2 mouse cellular contexts compared by ENCODE assay signal in genomic region chr13:55525733-55526553, GRCm38 (mm10).
TF ChIP-seq lines count a peak whose summit lies in the region.

No protein-coding gene starts in this region.

TF ChIP-seq in CH12.LX, 34 proteins besides CTCF, POLR2A, EP300 and RAD21 (continued from another document):
- TF ChIP-seq GABPA (IDR thresholded peaks at IDR 0.05; ENCODE audit: insufficient replicate concordance, low read depth, low read length) = no peak
- TF ChIP-seq RCOR1 (conservative IDR thresholded peaks at IDR 0.05; ENCODE audit: low read depth, low read length) = no peak
- peak; percentile 62 for TF ChIP-seq ZNF384 (IDR thresholded peaks at IDR 0.05; ENCODE audit: low read depth, low read length)
- no peak for TF ChIP-seq MYC (IDR thresholded peaks at IDR 0.05; ENCODE audit: low read depth, low read length)
- no peak for TF ChIP-seq ELF1 (IDR thresholded peaks at IDR 0.05; ENCODE audit: low read depth, low read length)
- no peak for TF ChIP-seq MEF2A (IDR thresholded peaks at IDR 0.05; ENCODE audit: borderline replicate concordance, low read depth, low read length)
- peak; percentile 45; the same call in 1 of the 2 replicates for TF ChIP-seq BHLHE40 (IDR thresholded peaks at IDR 0.05; ENCODE audit: low read depth, low read length)

TF ChIP-seq in myocyte, 11 proteins besides CTCF, POLR2A, EP300 and RAD21 (continued from another document):
- TF ChIP-seq POLR2AphosphoS2 (IDR thresholded peaks at IDR 0.05; ENCODE audit: insufficient read length, low read depth) = no peak
TF ChIP-seq in myocyte: peak in this region for 5.
